Mouse (Mus musculus) MEL (cell line): Measurements from ENCODE around the gene Cse1l. TPM values are rescaled to one million over a fixed set of nuclear protein-coding genes. Genes with fewer than 3 reads are reported as not detected.

ENCODE experiments used
- DNase-seq: peaks from one replicate; pipeline ENCODE4 v3.0.0; 2011; ENCODE audit warnings: low read depth, low spot score
- H3K27ac ChIP-seq: 2 replicates; pipeline ENCODE4 v1.5.1; 2012; ENCODE audit warnings: low read depth, mild to moderate bottlenecking, control low read depth, low read length, moderate library complexity; ENCODE audit not compliant: control insufficient read depth
- H3K27me3 ChIP-seq, 2 experiments: fragments of 150-350 bp in 1 of 2; sonication (generic) in 1 of 2; 2 replicates each; pipeline ENCODE4 v1.6.1; 2012; ENCODE audit warnings: low read length in 2 of 2, mild to moderate bottlenecking in 2 of 2, improper control_type of control experiment in 1 of 2, moderate library complexity in 1 of 2; ENCODE audit not compliant: insufficient read depth in 2 of 2, control insufficient read depth in 1 of 2
- H3K36me3 ChIP-seq, 2 experiments: 2 replicates each; pipeline ENCODE4 v1.6.1; 2012 to 2014; ENCODE audit warnings: low read length in 2 of 2, improper control_type of control experiment in 1 of 2, inconsistent platforms in 1 of 2, mild to moderate bottlenecking in 1 of 2; ENCODE audit not compliant: insufficient read depth in 2 of 2, control insufficient read depth in 1 of 2
- H3K4me1 ChIP-seq, 2 experiments: fragments of 150-350 bp in 1 of 2; sonication (generic) in 1 of 2; 2 replicates each; pipeline ENCODE4 v1.6.1; 2012; ENCODE audit warnings: low read length in 2 of 2, improper control_type of control experiment in 1 of 2, mild to moderate bottlenecking in 1 of 2; ENCODE audit not compliant: insufficient read depth in 2 of 2, control insufficient read depth in 1 of 2
- H3K4me3 ChIP-seq, 2 experiments: fragments of 150-350 bp in 1 of 2; sonication (generic) in 1 of 2; 2 replicates each; pipeline ENCODE4 v1.5.1; 2012; ENCODE audit warnings: low read depth in 2 of 2, low read length in 2 of 2, mild to moderate bottlenecking in 2 of 2, moderate library complexity in 2 of 2, control low read depth in 1 of 2, improper control_type of control experiment in 1 of 2; ENCODE audit not compliant: control insufficient read depth in 1 of 2, insufficient read depth in 1 of 2
- H3K79me2 ChIP-seq: 2 replicates; pipeline ENCODE4 v1.6.1; 2012; ENCODE audit warnings: mild to moderate bottlenecking, low read length, moderate library complexity; ENCODE audit not compliant: control insufficient read depth, poor library complexity, insufficient read depth
- H3K9ac ChIP-seq: 2 replicates; pipeline ENCODE4 v1.6.1; 2012; ENCODE audit warnings: low read depth, mild to moderate bottlenecking, control low read depth, low read length, moderate library complexity; ENCODE audit not compliant: control insufficient read depth, poor library complexity, severe bottlenecking
- H3K9me3 ChIP-seq: fragments of 150-350 bp; sonication (generic); replicated peaks from 2 replicates; pipeline ENCODE4 v1.6.1; 2012; ENCODE audit warnings: mild to moderate bottlenecking, low read length, improper control_type of control experiment, moderate library complexity; ENCODE audit not compliant: insufficient read depth
- CHD1 ChIP-seq: IDR thresholded peaks from 2 replicates; pipeline ENCODE4 v1.6.1; 2012; ENCODE audit warnings: low read depth, mild to moderate bottlenecking, inconsistent platforms, low read length, improper control_type of control experiment
- CHD2 ChIP-seq: IDR thresholded peaks from 2 replicates; pipeline ENCODE4 v1.6.1; 2011; ENCODE audit warnings: low read length, improper control_type of control experiment
- CTCF ChIP-seq, 3 experiments: IDR thresholded peaks in 2 of 3; conservative IDR thresholded peaks in 1 of 3; 2 replicates each; pipeline ENCODE4 v1.5.1; 2011 to 2012; ENCODE audit warnings: low read length in 3 of 3, low read depth in 2 of 3, mild to moderate bottlenecking in 2 of 3, improper control_type of control experiment in 1 of 3, inconsistent platforms in 1 of 3, mixed read lengths in 1 of 3, moderate library complexity in 1 of 3; ENCODE audit not compliant: control insufficient read depth in 1 of 3, insufficient read depth in 1 of 3, poor library complexity in 1 of 3, severe bottlenecking in 1 of 3
- E2F4 ChIP-seq: IDR thresholded peaks from 2 replicates; pipeline ENCODE4 v1.6.1; 2011; ENCODE audit warnings: low read depth, low read length, improper control_type of control experiment, borderline replicate concordance
- ETS1 ChIP-seq: IDR thresholded peaks from 2 replicates; pipeline ENCODE4 v1.6.1; 2012; ENCODE audit warnings: low read depth, mild to moderate bottlenecking, inconsistent platforms, low read length, improper control_type of control experiment, moderate library complexity
- HCFC1 ChIP-seq: IDR thresholded peaks from 2 replicates; pipeline ENCODE4 v1.6.1; 2012; ENCODE audit warnings: low read depth, mild to moderate bottlenecking, inconsistent platforms, low read length, improper control_type of control experiment, moderate library complexity
- KAT2A ChIP-seq: conservative IDR thresholded peaks from 2 replicates; pipeline ENCODE4 v1.6.1; 2012; ENCODE audit warnings: low read depth, low read length, improper control_type of control experiment, inconsistent platforms
- MAX ChIP-seq: IDR thresholded peaks from 2 replicates; pipeline ENCODE4 v1.6.1; 2011; ENCODE audit warnings: low read length, improper control_type of control experiment
- MAZ ChIP-seq: IDR thresholded peaks from 2 replicates; pipeline ENCODE4 v1.6.1; 2012; ENCODE audit warnings: low read depth, mild to moderate bottlenecking, inconsistent platforms, low read length, improper control_type of control experiment
- MXI1 ChIP-seq: IDR thresholded peaks from 2 replicates; pipeline ENCODE4 v1.6.1; 2011; ENCODE audit warnings: mild to moderate bottlenecking, low read depth, low read length, improper control_type of control experiment
- MYC ChIP-seq: IDR thresholded peaks from 2 replicates; pipeline ENCODE4 v1.6.1; 2011; ENCODE audit warnings: low read depth, mild to moderate bottlenecking, low read length, improper control_type of control experiment, moderate library complexity
- NRF1 ChIP-seq: IDR thresholded peaks from 2 replicates; pipeline ENCODE4 v1.6.1; 2014; ENCODE audit warnings: low read depth, mild to moderate bottlenecking, inconsistent platforms, low read length, improper control_type of control experiment, moderate library complexity; ENCODE audit not compliant: poor library complexity, insufficient read depth, severe bottlenecking
- POLR2A ChIP-seq, 2 experiments: IDR thresholded peaks; 2 replicates each; pipeline ENCODE4 v1.6.1; 2011 to 2012; ENCODE audit warnings: low read length in 2 of 2, mild to moderate bottlenecking in 2 of 2, control low read depth in 1 of 2, improper control_type of control experiment in 1 of 2, low read depth in 1 of 2, moderate library complexity in 1 of 2; ENCODE audit not compliant: control insufficient read depth in 1 of 2, insufficient read depth in 1 of 2, poor library complexity in 1 of 2
- POLR2AphosphoS2 ChIP-seq: IDR thresholded peaks from 2 replicates; pipeline ENCODE4 v1.6.1; 2011; ENCODE audit warnings: low read length, improper control_type of control experiment
- SMC3 ChIP-seq: IDR thresholded peaks from 2 replicates; pipeline ENCODE4 v1.6.1; 2011; ENCODE audit warnings: low read depth, low read length, improper control_type of control experiment
- TBP ChIP-seq: IDR thresholded peaks from 2 replicates; pipeline ENCODE4 v1.8.0; 2011; ENCODE audit warnings: low read depth, low read length, improper control_type of control experiment
- UBTF ChIP-seq: IDR thresholded peaks from 2 replicates; pipeline ENCODE4 v1.6.1; 2012; ENCODE audit warnings: low read depth, mild to moderate bottlenecking, inconsistent platforms, low read length, improper control_type of control experiment, moderate library complexity, borderline replicate concordance; ENCODE audit not compliant: insufficient read depth
- USF1 ChIP-seq: IDR thresholded peaks from 2 replicates; pipeline ENCODE4 v1.6.1; 2014; ENCODE audit warnings: low read depth, mild to moderate bottlenecking, inconsistent platforms, low read length, improper control_type of control experiment, moderate library complexity
- USF2 ChIP-seq, 2 experiments: IDR thresholded peaks; 2 replicates each; pipeline ENCODE4 v1.6.1; 2011 to 2012; ENCODE audit warnings: improper control_type of control experiment in 2 of 2, low read length in 2 of 2, borderline replicate concordance in 1 of 2, inconsistent platforms in 1 of 2, low read depth in 1 of 2, mild to moderate bottlenecking in 1 of 2; ENCODE audit not compliant: insufficient read depth in 1 of 2
- ZC3H11A ChIP-seq: IDR thresholded peaks from 2 replicates; pipeline ENCODE4 v1.6.1; 2012; ENCODE audit warnings: low read depth, mild to moderate bottlenecking, inconsistent platforms, low read length, improper control_type of control experiment
- ZNF384 ChIP-seq: IDR thresholded peaks from 2 replicates; pipeline ENCODE4 v1.6.1; 2012; ENCODE audit warnings: low read depth, mild to moderate bottlenecking, inconsistent platforms, low read length, improper control_type of control experiment
- polyA plus RNA-seq, 2 experiments: library from polyadenylated mRNA; stranded (reverse) in 1 of 2; unstranded in 1 of 2; fragments of >175 nt in 1 of 2; fragments of >200 nt in 1 of 2; gene quantifications; 2 replicates each; pipeline versions ENCODE4 v1.2.1 to v1.2.4; 2012; ENCODE audit warnings: low replicate concordance in 2 of 2, low read depth in 1 of 2; ENCODE audit not compliant: insufficient read length in 2 of 2, insufficient read depth in 1 of 2, missing spikeins in 1 of 2
- total RNA-seq: library from RNA; depleted of rRNA; stranded (reverse); fragments of 300-350 nt; gene quantifications from 2 replicates; pipeline ENCODE4 v1.2.3, GENCODE M21; 2012

The Cse1l gene
- total and polyA plus RNA-seq, 3 experiments, result 87.0 to 133 (median 93.3) TPM

GRCm38 (mm10) chr2:166900792-166901505 lies 4.9 kb upstream of the Cse1l start:
- Histone ChIP-seq H3K4me3 (no peak overlapping the region), H3K9me3 (no peaks in the 10 kb centered on the region), H3K27me3 (no peaks in the 10 kb centered on the region), H3K36me3 (peaks cover 0 to 2% of the 10 kb centered on the region in 2 experiments; a peak in 1 of 4 replicates), H3K9ac (no peak overlapping the region), H3K79me2 (peaks cover under 1% of the 10 kb centered on the region; the same call in 1 of the 2 replicates), H3K4me1 (peaks cover 0 to 6% of the 10 kb centered on the region in 2 experiments; a peak in 3 of 4 replicates), H3K27ac (no peak overlapping the region)
- peak in 2 of 3 experiments; percentile 5 to 20; a peak in 1 of 6 replicates for TF ChIP-seq CTCF (IDR thresholded peaks at IDR 0.05 in 2 of 3, conservative IDR thresholded peaks at IDR 0.05 in 1 of 3; ENCODE audit: control insufficient read depth in 1 of 3, insufficient read depth in 1 of 3, low read depth in 2 of 3, low read length in 3 of 3, poor library complexity in 1 of 3, severe bottlenecking in 1 of 3)
- TF ChIP-seq POLR2AphosphoS2, result no peak
- peak; percentile 23 for DNase-seq

DNA sequence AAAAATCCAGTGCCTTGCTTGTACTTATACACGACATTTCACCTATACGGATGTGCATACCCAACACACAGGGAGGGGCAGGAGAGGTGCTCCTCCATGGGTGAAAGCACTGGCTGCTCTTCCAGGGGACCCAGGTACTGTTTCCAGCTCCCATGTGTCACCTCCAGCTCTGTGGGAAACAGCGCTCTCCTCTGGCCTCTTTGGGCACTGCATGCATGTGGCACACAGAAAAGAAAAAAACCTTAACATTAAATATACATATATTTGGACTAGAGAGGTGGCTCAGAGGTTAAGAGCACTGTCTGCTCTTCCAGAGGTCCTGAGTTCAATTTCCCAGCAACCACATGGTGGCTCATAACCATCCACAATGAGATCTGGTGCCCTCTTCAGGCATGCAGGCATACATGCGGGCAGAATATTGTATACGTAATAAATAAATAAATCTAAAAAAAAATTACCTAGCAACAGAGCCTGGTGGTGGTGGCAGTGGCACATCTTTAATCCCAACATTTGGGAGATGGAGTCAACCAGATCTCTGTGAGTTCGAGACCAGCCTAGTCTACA lies 2.0 kb upstream of the Cse1l start:
- peak; percentile 46 for DNase-seq
- TF ChIP-seq ZNF384 (peak; percentile 45; the same call in 1 of the 2 replicates), MYC (0 out of 2 replicates have a peak, but pooled peaks have one; percentile 57), MXI1 (no peak), ETS1 (no peak), CTCF (IDR thresholded peaks at IDR 0.05 in 2 of 3, conservative IDR thresholded peaks at IDR 0.05 in 1 of 3; ENCODE audit: control insufficient read depth in 1 of 3, insufficient read depth in 1 of 3, low read depth in 2 of 3, low read length in 3 of 3, poor library complexity in 1 of 3, severe bottlenecking in 1 of 3) (peak; percentile 38 to 52 (median 49)), USF2 (IDR thresholded peaks at IDR 0.05; ENCODE audit: borderline replicate concordance in 1 of 2, insufficient read depth in 1 of 2, low read depth in 1 of 2, low read length in 2 of 2) (no peak)
- TF ChIP-seq, all 39 proteins: peak for 3
- H3K36me3 ChIP-seq, result peaks cover 6 to 10% of the 10 kb centered on the region in 2 experiments; a peak in 3 of 4 replicates

GRCm38 (mm10) chr2:166906523-166907182 lies 813 bp downstream of the Cse1l start:
- peaks cover 9 to 11% of the 10 kb centered on the region in 2 experiments for H3K36me3 ChIP-seq
- H3K9me3 ChIP-seq, result no peaks in the 10 kb centered on the region
- H3K27me3 ChIP-seq, result no peaks in the 10 kb centered on the region
- H3K79me2 ChIP-seq, result peaks cover 51% of the 10 kb centered on the region
- H3K4me1 ChIP-seq, result peaks cover 5 to 14% of the 10 kb centered on the region in 2 experiments
- peak overlapping the region; percentile 79 to 89 for H3K4me3 ChIP-seq
- DNase-seq, result peak; percentile 67
- peak overlapping the region; percentile 88 for H3K9ac ChIP-seq
- peak overlapping the region; percentile 59 for H3K27ac ChIP-seq
- 0 out of 2 replicates have a peak, but pooled peaks have one; percentile 56 for TF ChIP-seq MYC
- no peak for TF ChIP-seq TBP
- TF ChIP-seq MAZ, result no peak
- no peak for TF ChIP-seq CHD2
- TF ChIP-seq E2F4, result peak; percentile 26; the same call in 1 of the 2 replicates
- no peak for TF ChIP-seq NRF1
- TF ChIP-seq MAX, result peak; percentile 24; the same call in 1 of the 2 replicates
- TF ChIP-seq UBTF, result no peak
- no peak for TF ChIP-seq CHD1
- 0 out of 2 replicates have a peak, but pooled peaks have one; percentile 12 for TF ChIP-seq USF1
- no peak for TF ChIP-seq SMC3
- TF ChIP-seq HCFC1, result no peak
- peak; percentile 22; the same call in 1 of the 2 replicates for TF ChIP-seq MXI1
- no peak for TF ChIP-seq KAT2A
- no peak for TF ChIP-seq ZC3H11A
- TF ChIP-seq POLR2A (IDR thresholded peaks at IDR 0.05; ENCODE audit: control insufficient read depth in 1 of 2, insufficient read depth in 1 of 2, low read depth in 1 of 2, low read length in 2 of 2, poor library complexity in 1 of 2), result no peak

More for the DNA sequence above, 2.0 kb upstream of the Cse1l start:
- Histone ChIP-seq H3K27me3 (no peaks in the 10 kb centered on the region), H3K9me3 (no peaks in the 10 kb centered on the region), H3K79me2 (peaks cover 26% of the 10 kb centered on the region), H3K9ac (no peak overlapping the region), H3K27ac (no peak overlapping the region), H3K4me3 (no peak overlapping the region), H3K4me1 (peaks cover 5 to 12% of the 10 kb centered on the region in 2 experiments)
